ENCODE assay signal across 9 mouse cellular contexts in the genomic region with DNA sequence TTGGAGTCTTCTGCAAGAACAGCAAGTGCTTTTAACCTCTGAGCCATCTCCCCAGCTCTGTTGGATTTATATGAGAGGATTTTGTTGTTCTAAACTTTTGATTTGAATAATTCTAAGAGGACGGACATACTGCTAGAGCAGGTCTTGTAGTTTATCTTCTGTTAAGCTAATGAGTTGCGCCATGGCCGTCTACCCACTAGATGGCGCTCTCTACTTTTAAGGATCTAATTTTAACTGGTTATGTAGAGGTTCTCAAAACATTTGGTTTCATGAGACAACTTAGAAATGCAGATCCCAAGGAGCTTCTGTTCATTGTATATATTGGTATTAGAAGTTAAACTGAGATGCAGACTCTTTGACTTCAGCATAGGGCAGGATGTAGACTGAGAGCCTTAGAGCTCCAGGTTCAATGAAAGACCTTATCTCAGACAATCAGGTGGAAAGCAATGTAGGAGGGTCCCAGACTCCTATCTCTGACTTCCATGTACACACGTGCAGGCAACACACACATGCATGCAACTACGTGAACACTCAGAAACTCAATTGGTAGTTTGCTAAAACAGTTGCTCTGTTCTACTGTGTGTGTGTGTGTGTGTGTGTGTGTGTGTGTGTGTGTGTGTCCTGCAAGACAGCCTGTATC. TPM values are rescaled to one million over a fixed set of nuclear protein-coding genes. Genes with fewer than 3 reads are reported as not detected.
DNase-seq lines count a peak whose midpoint lies in the region; ATAC-seq and TF ChIP-seq lines count a peak whose summit lies in the region.
"Had no signal": no experiment of that assay in that cellular context is flagged by ENCODE, and none has a peak within 500 bp of the region (broad histone marks: within the 10 kb centered on the region; RNA-seq: fewer than 3 reads in every experiment).

No protein-coding gene starts in this region.

- no peak overlapping the region for H3K4me3 ChIP-seq in forebrain, embryonic 14.5 days (ENCODE audit: low read depth, low read length)
- no peak overlapping the region for H3K4me3 ChIP-seq in forebrain, embryonic 12.5 days (replicated peaks)
- no peak overlapping the region for H3K4me3 ChIP-seq in liver, embryonic 14.5 days (ENCODE audit: insufficient read depth in 1 of 2, low read depth in 2 of 2, low read length in 2 of 2)
- H3K4me3 ChIP-seq: hindbrain, embryonic 15.5 days had no signal

- WGBS in forebrain, embryonic 14.5 days, result 35% methylated on average over 6 of the region's 6 CpGs
- WGBS in forebrain, embryonic 12.5 days, result 41% methylated on average over 6 of the region's 6 CpGs
- 15% methylated on average over 6 of the region's 6 CpGs for WGBS in liver, embryonic 14.5 days (ENCODE audit: insufficient replicate concordance)

- peak; percentile 73 for TF ChIP-seq CTCF in liver, embryonic 14.5 days (IDR thresholded peaks at IDR 0.05; ENCODE audit: low read depth)

- H3K9me3 ChIP-seq in forebrain, embryonic 14.5 days (replicated peaks; ENCODE audit: control insufficient read depth, low read length), result no peaks in the 10 kb centered on the region
- no peaks in the 10 kb centered on the region for H3K9me3 ChIP-seq in forebrain, embryonic 12.5 days
- no peaks in the 10 kb centered on the region for H3K9me3 ChIP-seq in liver, embryonic 14.5 days (ENCODE audit: control insufficient read depth, low read length)
- H3K9me3 ChIP-seq: hindbrain, embryonic 15.5 days had no signal

- no peak for ATAC-seq in forebrain, embryonic 14.5 days
- ATAC-seq in forebrain, embryonic 12.5 days (ENCODE audit: low FRiP score), result no peak
- ATAC-seq in erythroid progenitor cell, adult 5-6 weeks (replicated peaks; ENCODE audit: low FRiP score, poor library complexity, severe bottlenecking), result peak; percentile 80
- ATAC-seq in liver, embryonic 14.5 days (ENCODE audit: insufficient read depth), result peak; percentile 50; the same call in 1 of the 2 replicates

- no peaks in the 10 kb centered on the region for H3K27me3 ChIP-seq in forebrain, embryonic 14.5 days (replicated peaks; ENCODE audit: control insufficient read depth, insufficient read depth, low read length)
- no peaks in the 10 kb centered on the region for H3K27me3 ChIP-seq in forebrain, embryonic 12.5 days
- H3K27me3 ChIP-seq in liver, embryonic 14.5 days (ENCODE audit: control insufficient read depth, insufficient read depth, low read length), result no peaks in the 10 kb centered on the region
- H3K27me3 ChIP-seq: hindbrain, embryonic 15.5 days had no signal

- no peak for TF ChIP-seq EP300 in liver, embryonic 14.5 days (IDR thresholded peaks at IDR 0.05; ENCODE audit: low read depth)

- H3K27ac ChIP-seq in forebrain, embryonic 14.5 days (ENCODE audit: low read depth, low read length), result no peak overlapping the region
- no peak overlapping the region for H3K27ac ChIP-seq in forebrain, embryonic 12.5 days
- H3K27ac ChIP-seq in liver, embryonic 14.5 days, result no peak overlapping the region
- H3K27ac ChIP-seq: hindbrain, embryonic 15.5 days had no signal

- no peak overlapping the region for H3K4me2 ChIP-seq in forebrain, embryonic 14.5 days (ENCODE audit: low read length)
- no peak overlapping the region for H3K4me2 ChIP-seq in forebrain, embryonic 12.5 days
- H3K4me2 ChIP-seq in liver, embryonic 14.5 days (ENCODE audit: low read depth), result no peak overlapping the region
- H3K4me2 ChIP-seq: hindbrain, embryonic 15.5 days had no signal

- H3K9ac ChIP-seq in forebrain, embryonic 14.5 days (ENCODE audit: low read length), result no peak overlapping the region
- H3K9ac ChIP-seq in forebrain, embryonic 12.5 days, result no peak overlapping the region
- no peak overlapping the region for H3K9ac ChIP-seq in liver, embryonic 14.5 days (replicated peaks)
- H3K9ac ChIP-seq: hindbrain, embryonic 15.5 days had no signal

- H3K36me3 ChIP-seq in forebrain, embryonic 14.5 days (ENCODE audit: control insufficient read depth, insufficient read depth, low read length), result peaks cover 86% of the 10 kb centered on the region
- peaks cover 89% of the 10 kb centered on the region for H3K36me3 ChIP-seq in forebrain, embryonic 12.5 days (replicated peaks)
- peaks cover 28% of the 10 kb centered on the region for H3K36me3 ChIP-seq in liver, embryonic 14.5 days (replicated peaks; ENCODE audit: control insufficient read depth, insufficient read depth, low read depth)

- DNase-seq in forebrain, embryonic 14.5 days (ENCODE audit: low spot score), result peak; percentile 86
- peak; percentile 75 for DNase-seq in A20 (ENCODE audit: low read depth, low spot score)
- DNase-seq in adrenal gland, postnatal 36 days, result peak; percentile 60 to 65
- peak; percentile 67 to 85 for DNase-seq in kidney, postnatal 25 days
- DNase-seq in liver, embryonic 14.5 days (ENCODE audit: low read depth in 3 of 3, low spot score in 3 of 3), result peak; percentile 41 to 55 (median 48)
- peak; percentile 66 for DNase-seq in right cerebral cortex, postnatal 14 days

- H3K4me1 ChIP-seq in forebrain, embryonic 14.5 days (ENCODE audit: control insufficient read depth, insufficient read depth, low read length), result peaks cover under 1% of the 10 kb centered on the region
- H3K4me1 ChIP-seq in forebrain, embryonic 12.5 days, result peaks cover 6% of the 10 kb centered on the region
- H3K4me1 ChIP-seq in liver, embryonic 14.5 days (replicated peaks; ENCODE audit: control insufficient read depth in 2 of 2, insufficient read depth in 2 of 2, low read length in 1 of 2), result peaks cover 0 to 5% of the 10 kb centered on the region in 2 experiments; a peak in 2 of 4 replicates

RNA-seq across cellular contexts. Expression of a gene that starts 6.5 kb away (rescaled TPM):
- polyA plus RNA-seq in forebrain, embryonic 14.5 days (2014; fragmentation: Nextera tagmentation; extraction: Ambion mirVana), result 16.5 and 20.4 TPM in 2 replicates
- 32.5 and 33.4 TPM in 2 replicates for polyA plus RNA-seq in forebrain, embryonic 12.5 days (2016; fragmentation: Nextera tagmentation; extraction: Ambion mirVana)
- total RNA-seq in adrenal gland, postnatal 36 days (2021), result 10 to 100 TPM; 20.5 to 24.8 TPM
- 16.3 and 17.7 TPM in 2 replicates for total RNA-seq in erythroid progenitor cell, adult 5-6 weeks (2015; ENCODE audit: low replicate concordance)
- 13.8 and 33.5 TPM in 2 replicates for total RNA-seq in erythroid progenitor cell, adult 5-6 weeks (2017; ENCODE audit: low replicate concordance)
- 6.7 and 7.3 TPM in 2 replicates for polyA plus RNA-seq in liver, embryonic 14.5 days (2012; rRNA removed)
- polyA plus RNA-seq in liver, embryonic 14.5 days (2014; fragmentation: Nextera tagmentation; extraction: Ambion mirVana), result 6.1 and 6.5 TPM in 2 replicates

RNA-seq across cellular contexts. Expression of a gene that starts 6.7 kb away (rescaled TPM):
- 55.8 and 56.5 TPM in 2 replicates for polyA plus RNA-seq in forebrain, embryonic 14.5 days (2014; fragmentation: Nextera tagmentation; extraction: Ambion mirVana)
- polyA plus RNA-seq in forebrain, embryonic 12.5 days (2016; fragmentation: Nextera tagmentation; extraction: Ambion mirVana), result 56.8 and 61.9 TPM in 2 replicates
- 10 to 100 TPM; 40.8 to 42.5 TPM for total RNA-seq in adrenal gland, postnatal 36 days (2021)
- 16.6 and 17.6 TPM in 2 replicates for total RNA-seq in erythroid progenitor cell, adult 5-6 weeks (2015; ENCODE audit: low replicate concordance)
- 224 and 296 TPM in 2 replicates for total RNA-seq in erythroid progenitor cell, adult 5-6 weeks (2017; ENCODE audit: low replicate concordance)
- polyA plus RNA-seq in liver, embryonic 14.5 days (2012; rRNA removed), result 8.7 and 22.6 TPM in 2 replicates
- 20.0 and 21.2 TPM in 2 replicates for polyA plus RNA-seq in liver, embryonic 14.5 days (2014; fragmentation: Nextera tagmentation; extraction: Ambion mirVana)

RNA-seq across cellular contexts. Expression of a gene that starts 28.0 kb away (rescaled TPM):
- polyA plus RNA-seq in forebrain, embryonic 14.5 days (2014; fragmentation: Nextera tagmentation; extraction: Ambion mirVana), result 0.18 and 0.22 TPM in 2 replicates
- polyA plus RNA-seq in forebrain, embryonic 12.5 days (2016; fragmentation: Nextera tagmentation; extraction: Ambion mirVana), result 0.49 and 1.1 TPM in 2 replicates
- total RNA-seq in adrenal gland, postnatal 36 days (2021), result not detected
- 4.3 and 15.1 TPM in 2 replicates for total RNA-seq in erythroid progenitor cell, adult 5-6 weeks (2015; ENCODE audit: low replicate concordance)
- total RNA-seq in erythroid progenitor cell, adult 5-6 weeks (2017; ENCODE audit: low replicate concordance), result 0.23 and 6.4 TPM in 2 replicates
- polyA plus RNA-seq in liver, embryonic 14.5 days (2012; rRNA removed), result 1.5 and 1.8 TPM in 2 replicates
- polyA plus RNA-seq in liver, embryonic 14.5 days (2014; fragmentation: Nextera tagmentation; extraction: Ambion mirVana), result 2.0 and 2.2 TPM in 2 replicates

RNA-seq across cellular contexts. Expression of a gene that starts 34.7 kb away (rescaled TPM):
- 0.48 and 0.62 TPM in 2 replicates for polyA plus RNA-seq in forebrain, embryonic 14.5 days (2014; fragmentation: Nextera tagmentation; extraction: Ambion mirVana)
- 0.94 and 1.0 TPM in 2 replicates for polyA plus RNA-seq in forebrain, embryonic 12.5 days (2016; fragmentation: Nextera tagmentation; extraction: Ambion mirVana)
- total RNA-seq in adrenal gland, postnatal 36 days (2021), result 1 to 10 TPM; 2.3 to 3.1 TPM
- total RNA-seq in erythroid progenitor cell, adult 5-6 weeks (2015; ENCODE audit: low replicate concordance), result not detected in 2 replicates
- total RNA-seq in erythroid progenitor cell, adult 5-6 weeks (2017; ENCODE audit: low replicate concordance), result not detected in 2 replicates
- polyA plus RNA-seq in liver, embryonic 14.5 days (2012; rRNA removed), result 0.10 and 0.11 TPM in 2 replicates
- polyA plus RNA-seq in liver, embryonic 14.5 days (2014; fragmentation: Nextera tagmentation; extraction: Ambion mirVana), result 0.16 and 0.17 TPM in 2 replicates

RNA-seq across cellular contexts. Expression of a gene that starts 40.0 kb away (rescaled TPM):
- 0.52 and 1.6 TPM in 2 replicates for polyA plus RNA-seq in forebrain, embryonic 14.5 days (2014; fragmentation: Nextera tagmentation; extraction: Ambion mirVana)
- polyA plus RNA-seq in forebrain, embryonic 12.5 days (2016; fragmentation: Nextera tagmentation; extraction: Ambion mirVana), result 1.1 and 1.3 TPM in 2 replicates
- under 1 TPM in 1 of 2 experiments, not detected in 1; 0.26 TPM for total RNA-seq in adrenal gland, postnatal 36 days (2021)
- total RNA-seq in erythroid progenitor cell, adult 5-6 weeks (2015; ENCODE audit: low replicate concordance), result 37.7 and 44.7 TPM in 2 replicates
- 27.1 and 64.4 TPM in 2 replicates for total RNA-seq in erythroid progenitor cell, adult 5-6 weeks (2017; ENCODE audit: low replicate concordance)
- 20.6 and 25.1 TPM in 2 replicates for polyA plus RNA-seq in liver, embryonic 14.5 days (2012; rRNA removed)
- polyA plus RNA-seq in liver, embryonic 14.5 days (2014; fragmentation: Nextera tagmentation; extraction: Ambion mirVana), result 45.3 and 48.8 TPM in 2 replicates

Comparison
In these comparisons a context has a peak if more than half of its experiments do, and no peak if none do; other contexts are left out.
1. ATAC-seq: peak in erythroid progenitor cell, adult 5-6 weeks (single experiment) and liver, embryonic 14.5 days (single experiment); none in forebrain, embryonic 14.5 days (single experiment) and forebrain, embryonic 12.5 days (single experiment).
2. Peak in every context shown above with its lines, with median percentiles within 50 percentile points of each other: DNase-seq.